Mouse (Mus musculus) layer of hippocampus, postnatal 10 days (tissue): ENCODE data around the gene Nme7. TPM values are rescaled to one million over a fixed set of nuclear protein-coding genes. Genes with fewer than 3 reads are reported as not detected.
A peak's percentile ranks its signal among the peaks of the same experiment; 100 is the strongest.

Experiments used
- DNase-seq, 2 experiments: peaks; one replicate each; pipeline ENCODE4 v3.0.0; 2021; ENCODE audit warnings: low spot score in 2 of 2
- total RNA-seq, 2 experiments: library from RNA; stranded (reverse); gene quantifications; 2 replicates each; pipeline ENCODE4 v1.2.3; 2021

Gene Nme7
- total RNA-seq, 2 experiments from 2014 or later: 21.7 to 23.8 TPM

GRCm38 (mm10) chr1:164319542-164320140 is 15.7 kb downstream of the Nme7 start:
- DNase-seq: peak in 1 of 2 experiments; percentile 23

GRCm38 (mm10) chr1:164320731-164321130 is 16.8 kb downstream of the Nme7 start:
- DNase-seq: peak; percentile 46 to 55

GRCm38 (mm10) chr1:164321408-164321807 is 17.5 kb downstream of the Nme7 start:
- no peak for DNase-seq

GRCm38 (mm10) chr1:164322987-164323650 is 19.2 kb downstream of the Nme7 start:
- no peak for DNase-seq

- DNase-seq: no peak
These were observed 20.3 kb downstream of the Nme7 start for GRCm38 (mm10) chr1:164324221-164324620.

- no peak for DNase-seq
These were observed 21.0 kb downstream of the Nme7 start for GRCm38 (mm10) chr1:164324878-164325277.

- DNase-seq: peak; percentile 44 to 64
These were observed 22.8 kb downstream of the Nme7 start for GRCm38 (mm10) chr1:164326600-164327155.

GRCm38 (mm10) chr1:164327764-164328163 is 23.8 kb downstream of the Nme7 start:
- DNase-seq: no peak

- no peak for DNase-seq
These were observed 28.6 kb downstream of the Nme7 start for GRCm38 (mm10) chr1:164332559-164332958.

- no peak for DNase-seq
These were observed 31.5 kb downstream of the Nme7 start for GRCm38 (mm10) chr1:164335435-164335834.

- no peak for DNase-seq
These were observed 31.9 kb downstream of the Nme7 start for GRCm38 (mm10) chr1:164335846-164336245.

GRCm38 (mm10) chr1:164342161-164342560 is 38.2 kb downstream of the Nme7 start:
- peak in 1 of 2 experiments; percentile 31 for DNase-seq

- DNase-seq: no peak
These were observed 49.5 kb downstream of the Nme7 start for GRCm38 (mm10) chr1:164353443-164353842.

GRCm38 (mm10) chr1:164357995-164358394 is 54.1 kb downstream of the Nme7 start:
- DNase-seq: no peak

GRCm38 (mm10) chr1:164361997-164362396 is 58.1 kb downstream of the Nme7 start:
- peak in 1 of 2 experiments; percentile 10 for DNase-seq

- DNase-seq: peak; percentile 81
These were observed 62.5 kb downstream of the Nme7 start for GRCm38 (mm10) chr1:164366156-164367128.

- no peak for DNase-seq
These were observed 64.2 kb downstream of the Nme7 start for GRCm38 (mm10) chr1:164368152-164368551.

GRCm38 (mm10) chr1:164369781-164370180 is 65.9 kb downstream of the Nme7 start:
- no peak for DNase-seq

- DNase-seq: no peak
These were observed 69.1 kb downstream of the Nme7 start for GRCm38 (mm10) chr1:164373029-164373428.

- no peak for DNase-seq
These were observed 70.1 kb downstream of the Nme7 start for GRCm38 (mm10) chr1:164374020-164374419.

GRCm38 (mm10) chr1:164375626-164376025 is 71.7 kb downstream of the Nme7 start:
- no peak for DNase-seq
